Mouse (Mus musculus) midbrain, postnatal 0 days (tissue): ENCODE measurements around the gene Slpi. TPM values are rescaled to one million over a fixed set of nuclear protein-coding genes. Genes with fewer than 3 reads are reported as not detected.
A peak's percentile ranks its signal among the peaks of the same experiment; 100 is the strongest.

Source experiments
- ATAC-seq: fragments of 200-750 bp; cut with Nextera tagmentation; 2 replicates; pipeline ENCODE4 v1.8.0; 2017; ENCODE audit warnings: moderate number of reproducible peaks, mild to moderate bottlenecking, moderate TSS enrichment, moderate library complexity; ENCODE audit not compliant: low FRiP score
- DNase-seq: peaks from one replicate; pipeline ENCODE4 v3.0.0-alpha.2; 2015; ENCODE audit warnings: low spot score
- H3K27ac ChIP-seq: fragments of 300-500 bp; sonication (generic); 2 replicates; pipeline ENCODE4 v1.5.1; 2014; ENCODE audit warnings: low read depth, mild to moderate bottlenecking, low read length, mixed read lengths
- H3K27me3 ChIP-seq: fragments of 300-500 bp; sonication (generic); 2 replicates; pipeline ENCODE4 v1.6.1; 2014; ENCODE audit warnings: low read length, control low read depth, mixed read lengths; ENCODE audit not compliant: insufficient read depth
- H3K36me3 ChIP-seq: fragments of 300-500 bp; sonication (generic); 2 replicates; pipeline ENCODE4 v1.6.1; 2014; ENCODE audit warnings: low read length, control low read depth, mixed read lengths; ENCODE audit not compliant: insufficient read depth
- H3K4me1 ChIP-seq: fragments of 300-500 bp; sonication (generic); 2 replicates; pipeline ENCODE4 v1.6.1; 2014; ENCODE audit warnings: mild to moderate bottlenecking, control low read depth, antibody characterized with exemption, low read length, mixed read lengths; ENCODE audit not compliant: insufficient read depth
- H3K4me2 ChIP-seq: fragments of 300-500 bp; sonication (generic); 2 replicates; pipeline ENCODE4 v1.6.1; 2014; ENCODE audit warnings: low read depth, mild to moderate bottlenecking, low read length, mixed read lengths; ENCODE audit not compliant: poor library complexity, severe bottlenecking
- H3K4me3 ChIP-seq: fragments of 300-500 bp; sonication (generic); 2 replicates; pipeline ENCODE4 v1.5.1; 2014; ENCODE audit warnings: low read depth, mild to moderate bottlenecking, low read length, moderate library complexity
- H3K9ac ChIP-seq: fragments of 300-500 bp; sonication (generic); replicated peaks from 2 replicates; pipeline ENCODE4 v1.6.1; 2014; ENCODE audit warnings: mild to moderate bottlenecking, low read length, moderate library complexity, mixed read lengths; ENCODE audit not compliant: poor library complexity, severe bottlenecking
- H3K9me3 ChIP-seq: fragments of 300-500 bp; sonication (generic); 2 replicates; pipeline ENCODE4 v1.6.1; 2016; ENCODE audit warnings: low read length, control low read depth
- CTCF ChIP-seq: IDR thresholded peaks from 2 replicates; pipeline ENCODE4 v1.5.1; 2016; ENCODE audit warnings: antibody characterized with exemption, mild to moderate bottlenecking
- WGBS: fragments of 180-500 bp; shearing (Covaris S2); extraction: QIAGEN DNeasy Blood & Tissue Kit; methylation state at CpG from one replicate; pipeline ENCODE4 v1.1.7; 2014; 5-methylcytosine and 5-hydroxymethylcytosine counted together
- polyA plus RNA-seq: library from polyadenylated mRNA; unstranded; fragments of >200 nt; fragmentation: Nextera tagmentation; extraction: Ambion mirVana; gene quantifications from 2 replicates; pipeline ENCODE4 v1.2.1, GENCODE M21; 2015
- total RNA-seq: library from RNA; depleted of rRNA; stranded (reverse); fragments of >200 nt; gene quantifications from 2 replicates; pipeline ENCODE4 v1.2.3, GENCODE M21; 2014

Gene Slpi
- total and polyA plus RNA-seq, 2 experiments from 2014 or later = 0.36 TPM; not detected in 1

DNA sequence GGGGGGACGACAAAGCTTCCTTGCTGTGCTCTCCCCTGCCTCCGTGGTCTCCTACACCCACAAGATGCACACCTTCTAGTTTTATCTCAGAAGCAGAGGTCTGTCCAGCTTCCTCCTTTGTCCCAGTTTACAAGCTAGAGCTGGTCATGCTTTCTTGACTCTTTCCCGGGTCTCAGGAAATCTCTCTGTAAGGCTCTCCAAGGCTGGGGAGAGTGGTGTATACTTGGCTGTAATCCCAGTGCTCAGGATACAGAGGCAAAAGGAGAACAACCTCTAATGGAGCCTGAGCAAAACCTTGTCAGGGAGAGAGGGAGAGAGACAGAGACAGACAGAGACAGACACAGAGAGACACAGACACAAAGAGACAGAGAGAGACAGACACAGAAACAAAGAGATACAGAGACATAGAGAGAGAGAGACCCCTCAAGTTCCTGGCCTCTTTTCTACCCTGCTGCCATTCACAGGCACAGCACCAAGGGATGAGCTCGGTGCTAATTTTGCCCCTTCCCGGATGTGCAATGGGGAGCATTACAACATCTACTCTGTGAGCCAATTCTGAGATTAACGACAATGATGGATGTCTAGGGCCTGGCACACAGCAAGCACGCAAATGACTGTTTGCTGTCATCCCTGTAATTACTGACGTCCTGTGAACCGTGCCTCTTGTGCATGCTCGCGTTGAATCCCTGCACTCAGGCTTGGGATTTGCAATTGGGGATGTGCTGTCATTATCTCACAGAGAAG lies 5.1 kb downstream of the Slpi start:
- ATAC-seq (no peak), DNase-seq (no peak)
- no peak overlapping the region for H3K4me3 ChIP-seq
- H3K27ac ChIP-seq = no peak overlapping the region
- 0 out of 2 replicates have a peak, but pooled peaks cover 1% of the 10 kb centered on the region for H3K4me1 ChIP-seq
- 69% methylated on average over 11 of the region's 11 CpGs for WGBS
- no peak overlapping the region for H3K9ac ChIP-seq
- H3K27me3 ChIP-seq = no peaks in the 10 kb centered on the region
- no peak for TF ChIP-seq CTCF
- no peaks in the 10 kb centered on the region for H3K36me3 ChIP-seq
- H3K9me3 ChIP-seq = no peaks in the 10 kb centered on the region
- no peak overlapping the region for H3K4me2 ChIP-seq

DNA sequence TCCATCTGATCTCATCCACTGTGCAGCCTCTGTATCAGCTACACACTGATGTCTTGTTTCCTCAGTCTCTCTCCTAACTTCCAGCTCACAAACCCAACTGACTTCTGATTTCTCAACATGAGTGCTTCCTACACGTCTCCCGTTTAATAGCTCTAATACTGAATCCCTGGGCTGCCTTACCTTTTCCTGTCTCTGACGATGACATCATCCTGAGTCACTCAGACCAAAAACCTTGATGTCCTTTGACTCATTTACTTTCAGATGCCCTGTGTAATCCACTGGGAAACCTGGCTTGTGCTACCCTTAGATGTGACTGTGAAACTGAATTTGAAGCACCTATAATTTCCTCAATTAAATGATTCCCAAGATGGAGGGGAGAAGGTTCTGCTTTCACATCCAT lies 5.9 kb downstream of the Slpi start:
- Histone ChIP-seq H3K27ac (no peak overlapping the region), H3K9ac (no peak overlapping the region), H3K4me1 (no peaks in the 10 kb centered on the region), H3K4me2 (no peak overlapping the region), H3K27me3 (no peaks in the 10 kb centered on the region), H3K4me3 (no peak overlapping the region), H3K9me3 (no peaks in the 10 kb centered on the region), H3K36me3 (no peaks in the 10 kb centered on the region)
- ATAC-seq (no peak), DNase-seq (no peak)
- no peak for TF ChIP-seq CTCF
- 89% methylated on average over 3 of the region's 3 CpGs for WGBS

- H3K27me3 ChIP-seq = no peaks in the 10 kb centered on the region
- no peaks in the 10 kb centered on the region for H3K9me3 ChIP-seq
- peak; percentile 33; the same call in 1 of the 2 replicates for TF ChIP-seq CTCF
- no peaks in the 10 kb centered on the region for H3K36me3 ChIP-seq
- no peaks in the 10 kb centered on the region for H3K4me1 ChIP-seq
- DNase-seq = no peak
- no peak overlapping the region for H3K27ac ChIP-seq
- 75% methylated on average over 8 of the region's 8 CpGs for WGBS
- H3K4me2 ChIP-seq = no peak overlapping the region
- ATAC-seq = no peak
- H3K4me3 ChIP-seq = no peak overlapping the region
- no peak overlapping the region for H3K9ac ChIP-seq
Observed at GRCm38 (mm10) chr2:164381726-164382125, 7.2 kb downstream of the Slpi start.

GRCm38 (mm10) chr2:164377478-164378426 lies 11.1 kb downstream of the Slpi start:
- Histone ChIP-seq H3K9me3 (no peaks in the 10 kb centered on the region), H3K4me1 (no peaks in the 10 kb centered on the region), H3K27ac (no peak overlapping the region), H3K4me3 (no peak overlapping the region), H3K36me3 (no peaks in the 10 kb centered on the region), H3K9ac (no peak overlapping the region), H3K4me2 (no peak overlapping the region), H3K27me3 (no peaks in the 10 kb centered on the region)
- no peak for ATAC-seq
- 92% methylated on average over 15 of the region's 15 CpGs for WGBS
- TF ChIP-seq CTCF = no peak
- no peak for DNase-seq

GRCm38 (mm10) chr2:164373187-164373586 lies 15.7 kb downstream of the Slpi start:
- 61% methylated on average over 4 of the region's 4 CpGs for WGBS
- Histone ChIP-seq H3K9me3 (no peaks in the 10 kb centered on the region), H3K36me3 (no peaks in the 10 kb centered on the region), H3K4me2 (no peak overlapping the region), H3K4me1 (no peaks in the 10 kb centered on the region), H3K9ac (no peak overlapping the region), H3K27ac (no peak overlapping the region), H3K4me3 (no peak overlapping the region), H3K27me3 (no peaks in the 10 kb centered on the region)
- DNase-seq (no peak), ATAC-seq (no peak)
- no peak for TF ChIP-seq CTCF
